Mouse (Mus musculus): ENCODE data around the gene Grpel1. TPM values are rescaled to one million over a fixed set of nuclear protein-coding genes. Genes with fewer than 3 reads are reported as not detected.

The Grpel1 gene
- 10 to 100 TPM; 20.5 to 21.1 TPM for total RNA-seq (2021)

DNA sequence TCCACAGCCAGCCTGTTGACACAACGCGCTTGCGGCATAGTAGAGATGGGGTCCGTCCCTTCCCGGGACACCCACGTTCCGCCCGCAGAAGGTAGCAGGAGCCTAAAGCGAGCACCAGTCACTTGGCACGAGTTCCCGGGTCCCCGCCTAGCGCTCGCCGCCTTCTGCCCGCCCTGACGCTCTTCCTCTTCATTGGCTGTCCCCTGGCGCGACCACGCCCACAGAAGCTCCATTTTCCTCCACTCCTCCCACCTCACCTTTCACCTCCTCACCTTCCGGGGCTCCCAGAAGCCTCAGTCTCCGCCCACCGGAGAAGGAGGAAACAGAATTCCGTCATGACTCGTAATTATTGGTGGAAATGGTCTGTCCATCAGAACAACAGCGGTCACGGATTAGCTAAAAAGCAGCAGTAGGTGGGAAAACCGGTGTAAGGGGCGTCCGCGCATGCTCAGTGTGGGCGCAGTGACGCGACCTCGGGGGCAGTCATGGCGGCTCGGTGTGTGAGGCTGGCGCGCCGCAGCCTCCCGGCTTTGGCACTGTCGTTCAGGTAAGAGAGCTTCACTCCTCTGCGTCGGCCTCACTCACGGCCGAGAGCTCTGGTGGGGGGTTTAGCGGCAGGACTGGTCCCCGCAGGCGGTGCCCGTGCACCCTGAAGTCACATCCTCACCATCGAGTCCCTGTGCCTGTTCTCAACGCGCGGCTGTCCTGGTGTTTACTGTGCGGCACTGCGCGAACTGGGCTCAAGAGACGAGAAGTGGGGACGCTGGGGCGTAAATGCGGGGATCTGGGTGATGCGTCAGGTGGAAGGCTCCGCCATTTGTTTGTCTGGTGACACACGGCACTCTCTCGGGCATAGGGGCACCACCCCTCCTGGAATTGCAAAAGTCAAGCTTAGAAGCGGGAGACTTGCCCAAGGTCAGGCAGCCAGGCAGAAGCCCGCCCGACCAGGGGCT lies at the start of gene Grpel1:
TSS of gene Grpel1 (plus strand) at position 290 of the 953 bp plus-strand sequence.
- peak; percentile 98 for DNase-seq
- intact Hi-C loops (cut with DNase I) = no loop called here

GRCm38 (mm10) chr5:36419861-36420260 lies 44.9 kb upstream of the Grpel1 start:
- intact Hi-C loops (cut with DNase I) = no loop called here
- no peak for DNase-seq

- DNase-seq = no peak
- intact Hi-C loops (cut with DNase I) = no loop called here
These were observed 42.1 kb upstream of the Grpel1 start for GRCm38 (mm10) chr5:36422689-36423088.

GRCm38 (mm10) chr5:36424676-36425075 lies 40.1 kb upstream of the Grpel1 start:
- DNase-seq = no peak
- intact Hi-C loops (cut with DNase I) = no loop called here

- DNase-seq = no peak
- intact Hi-C loops (cut with DNase I) = no loop called here
These were observed 38.4 kb upstream of the Grpel1 start for GRCm38 (mm10) chr5:36426404-36426803.

DNA sequence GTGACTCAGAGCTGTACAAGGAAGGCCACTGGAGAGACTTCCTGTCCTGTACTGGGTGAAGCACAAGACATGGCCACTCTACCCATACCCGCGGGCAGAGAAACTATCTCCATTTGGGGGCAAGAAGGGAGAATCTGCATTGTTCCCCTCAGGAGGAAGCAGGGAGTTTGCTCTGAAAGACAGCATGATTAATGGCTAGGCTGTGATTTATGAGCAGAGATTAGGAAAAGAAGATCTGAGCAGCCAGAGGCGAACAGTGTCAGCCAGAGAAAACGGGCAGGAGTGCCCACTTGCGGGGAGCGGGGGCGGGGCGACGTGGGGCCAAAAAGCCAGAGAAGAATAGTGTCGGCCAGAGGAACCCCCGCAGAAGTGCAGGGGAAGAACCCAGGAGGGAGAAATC lies 37.0 kb upstream of the Grpel1 start:
- intact Hi-C loops (cut with DNase I) = no loop called here
- no peak for DNase-seq

GRCm38 (mm10) chr5:36429551-36429950 lies 35.2 kb upstream of the Grpel1 start:
- intact Hi-C loops (cut with DNase I) = no loop called here
- no peak for DNase-seq

DNA sequence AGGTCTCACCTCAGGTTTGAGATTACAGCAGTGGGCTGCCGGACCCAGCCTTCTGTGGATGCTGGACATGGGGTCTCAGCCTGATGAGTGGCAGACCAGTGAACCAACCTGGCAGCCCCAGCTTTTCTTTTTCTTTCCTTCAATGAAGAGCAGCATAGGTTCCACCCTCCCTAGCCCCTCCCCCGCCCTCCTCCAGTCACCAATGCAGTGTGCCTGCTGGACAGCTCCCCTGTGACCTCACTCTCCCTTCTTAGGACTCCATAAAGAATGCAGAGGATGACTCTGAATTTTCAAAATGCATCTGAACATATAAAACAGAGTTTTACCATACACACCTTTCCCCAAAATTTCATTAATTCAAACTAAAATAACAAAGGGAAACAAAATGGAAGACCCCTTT lies 33.1 kb upstream of the Grpel1 start:
- no peak for DNase-seq
- intact Hi-C loops (cut with DNase I) = no loop called here

- intact Hi-C loops (cut with DNase I) = no loop called here
- no peak for DNase-seq
These were observed 30.3 kb upstream of the Grpel1 start for GRCm38 (mm10) chr5:36434398-36434967.

DNA sequence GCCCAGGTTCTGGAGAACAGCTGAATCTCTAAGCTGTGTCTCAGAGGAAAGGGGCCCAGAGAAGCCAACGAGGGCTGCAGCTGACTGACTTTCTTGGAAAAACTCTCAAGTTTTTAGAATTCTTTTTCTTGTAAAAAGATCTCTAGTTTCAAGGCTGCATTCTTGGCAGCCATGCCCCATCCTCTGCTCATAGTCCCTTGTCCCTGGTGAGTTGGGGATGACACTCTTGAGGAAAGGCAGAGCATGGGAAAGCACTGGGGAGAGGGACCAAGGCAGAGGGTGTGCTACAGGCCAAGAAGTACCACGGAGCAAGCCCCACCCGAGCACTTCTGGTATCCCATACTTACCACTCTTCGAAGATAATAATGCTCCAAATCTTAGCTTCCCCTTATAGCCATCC lies 27.9 kb upstream of the Grpel1 start:
- intact Hi-C loops (cut with DNase I) = no loop called here
- DNase-seq = no peak

DNA sequence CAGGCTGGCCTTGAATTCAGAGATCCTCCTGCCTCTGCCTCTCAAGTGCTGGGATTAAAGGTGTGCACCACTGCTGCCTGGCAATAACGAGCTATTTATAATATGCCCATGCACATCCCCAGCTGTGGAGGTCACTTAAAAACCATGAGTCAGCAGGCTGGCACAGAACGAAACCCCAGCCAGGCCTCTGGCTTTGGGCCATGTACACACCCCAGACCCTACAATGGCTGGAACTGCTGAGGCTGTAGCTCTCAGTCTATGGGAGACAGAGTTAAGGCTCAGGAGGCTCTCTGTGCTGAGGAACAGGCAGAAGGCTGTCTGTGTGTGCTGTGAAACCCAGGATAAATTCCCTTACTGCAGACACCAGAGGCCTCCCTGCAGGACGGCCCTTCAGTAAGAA lies 24.1 kb upstream of the Grpel1 start:
- intact Hi-C loops (cut with DNase I) = no loop called here

GRCm38 (mm10) chr5:36444611-36445010 lies 20.2 kb upstream of the Grpel1 start:
- intact Hi-C loops (cut with DNase I) = no loop called here
- DNase-seq = peak; percentile 17

More for the DNA sequence above, 24.1 kb upstream of the Grpel1 start:
- DNase-seq = no peak

- DNase-seq = peak; percentile 69
- intact Hi-C loops (cut with DNase I) = no loop called here
These were observed 19.8 kb upstream of the Grpel1 start for GRCm38 (mm10) chr5:36445028-36445427.

GRCm38 (mm10) chr5:36446166-36446890 lies 18.5 kb upstream of the Grpel1 start:
- intact Hi-C loops (cut with DNase I) = no loop called here
- DNase-seq = no peak

DNA sequence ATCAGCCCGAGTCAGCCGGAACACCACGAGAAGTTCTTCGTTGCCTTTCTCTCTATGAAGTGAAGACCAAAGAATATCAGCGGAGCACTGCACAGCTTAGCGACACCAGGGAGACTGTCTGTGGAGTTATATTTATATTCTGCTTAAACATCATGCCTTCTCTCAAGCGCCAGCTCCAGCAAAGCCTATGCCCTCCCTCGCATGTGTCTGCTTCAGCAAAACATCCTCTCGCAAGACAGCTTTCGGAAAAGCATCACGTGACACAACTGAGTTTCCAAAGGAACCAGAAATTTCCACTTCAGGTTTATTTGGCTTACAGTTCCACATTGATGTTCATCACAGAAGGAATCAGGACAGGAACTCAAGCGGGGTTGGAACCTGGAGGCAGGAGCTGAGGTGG lies 16.9 kb upstream of the Grpel1 start:
- intact Hi-C loops (cut with DNase I) = no loop called here
- no peak for DNase-seq

DNA sequence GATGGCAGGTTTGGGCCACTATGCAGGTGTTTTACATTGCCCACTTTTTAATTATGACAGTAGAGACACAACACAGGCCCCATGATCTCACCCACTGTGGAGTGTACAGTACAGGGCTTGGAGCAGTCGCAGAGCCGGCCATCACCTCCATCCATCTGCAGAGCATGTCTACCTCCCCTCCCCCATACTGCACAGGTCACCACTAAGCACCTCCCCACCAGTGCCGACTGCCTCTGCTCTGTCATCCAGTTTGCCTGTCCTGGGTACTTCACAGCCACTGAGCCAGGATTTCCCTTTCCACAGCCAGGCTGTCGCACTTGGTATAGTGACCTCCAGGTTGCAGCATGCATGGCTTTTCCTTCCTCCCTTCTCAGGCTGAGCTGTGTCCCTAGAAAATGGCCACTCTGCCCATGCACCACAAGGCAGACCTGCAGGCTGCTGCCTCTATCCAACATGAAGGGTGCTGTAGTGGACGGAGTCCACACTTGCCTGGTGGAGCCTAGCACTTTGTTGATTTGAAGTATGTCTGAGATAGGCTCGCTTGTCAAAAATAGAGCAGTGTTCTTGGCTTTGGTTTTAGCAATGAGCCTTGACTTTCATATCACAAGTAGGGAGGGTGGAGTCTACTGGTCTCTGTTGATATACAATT lies 15.0 kb upstream of the Grpel1 start:
- no peak for DNase-seq
- intact Hi-C loops (cut with DNase I) = no loop called here

GRCm38 (mm10) chr5:36451119-36451518 lies 13.7 kb upstream of the Grpel1 start:
- intact Hi-C loops (cut with DNase I) = no loop called here
- no peak for DNase-seq

DNA sequence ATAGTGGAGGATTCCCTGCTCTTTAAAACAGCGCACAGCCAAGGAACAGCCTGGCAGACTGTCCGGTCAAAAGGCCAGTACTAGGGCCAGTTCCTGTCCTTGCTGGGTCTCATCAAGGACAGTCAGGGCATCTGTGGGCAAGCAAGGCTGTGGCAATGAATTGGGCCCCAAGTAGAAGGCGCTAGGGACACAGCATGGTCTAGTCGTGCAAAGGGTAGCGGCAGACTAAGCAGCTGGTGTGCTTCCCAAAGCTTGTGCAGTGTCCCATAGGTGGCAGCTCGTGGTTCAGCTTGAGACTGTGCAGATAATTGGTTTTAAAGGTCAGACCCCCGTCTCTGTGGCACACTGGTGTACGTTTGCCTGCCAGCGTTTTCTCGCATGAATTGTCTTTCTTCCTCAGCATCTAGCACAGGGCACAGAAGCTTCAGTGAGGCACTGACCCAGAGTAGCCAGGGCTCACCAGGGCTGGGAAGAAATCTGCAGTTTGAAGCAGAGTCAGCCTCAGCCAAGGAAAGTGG lies 12.9 kb upstream of the Grpel1 start:
- intact Hi-C loops (cut with DNase I) = no loop called here
- DNase-seq = peak; percentile 25

GRCm38 (mm10) chr5:36452821-36453220 lies 12.0 kb upstream of the Grpel1 start:
- intact Hi-C loops (cut with DNase I) = no loop called here
- DNase-seq = no peak

GRCm38 (mm10) chr5:36457706-36458105 lies 7.1 kb upstream of the Grpel1 start:
- intact Hi-C loops (cut with DNase I) = no loop called here
- DNase-seq = no peak

DNA sequence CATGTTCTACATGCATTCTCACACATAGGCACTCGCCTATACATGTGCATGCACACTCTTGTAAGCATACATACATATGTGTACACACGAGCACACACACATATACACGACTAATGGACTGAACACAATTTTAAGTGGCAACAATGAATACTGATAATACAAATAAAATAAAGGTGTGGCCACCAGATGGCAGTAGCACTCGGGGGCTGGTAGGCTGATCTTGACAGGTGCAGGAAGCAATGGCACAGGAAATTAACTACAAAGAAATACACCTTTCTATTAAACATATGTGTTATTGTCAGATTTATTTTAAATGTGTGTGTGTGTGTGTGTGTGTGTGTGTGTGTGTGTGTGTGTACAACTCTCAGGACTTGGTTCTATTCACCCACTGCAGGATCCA lies 5.9 kb upstream of the Grpel1 start:
- intact Hi-C loops (cut with DNase I) = no loop called here
- DNase-seq = no peak
